Mouse (Mus musculus) cerebellum, postnatal 10 days (tissue): ENCODE measurements around the gene Dlgap1.
A peak's percentile ranks its signal among the peaks of the same experiment; 100 is the strongest.
"Not testable (repeated sequence)": the region's sequence is repeated elsewhere in the genome, so short reads cannot be mapped to it uniquely, and the experiment has no call there.

ENCODE experiments used
- DNase-seq, 2 experiments: peaks; one replicate each; pipeline ENCODE4 v3.0.0; 2021; ENCODE audit warnings: mixed read lengths in 2 of 2

Gene Dlgap1

GRCm38 (mm10) chr17:70817862-70818451 is 849.1 kb downstream of the Dlgap1 start:
- peak; percentile 34 to 46 for DNase-seq

GRCm38 (mm10) chr17:70823083-70823482 is 854.2 kb downstream of the Dlgap1 start:
- no peak for DNase-seq

DNA sequence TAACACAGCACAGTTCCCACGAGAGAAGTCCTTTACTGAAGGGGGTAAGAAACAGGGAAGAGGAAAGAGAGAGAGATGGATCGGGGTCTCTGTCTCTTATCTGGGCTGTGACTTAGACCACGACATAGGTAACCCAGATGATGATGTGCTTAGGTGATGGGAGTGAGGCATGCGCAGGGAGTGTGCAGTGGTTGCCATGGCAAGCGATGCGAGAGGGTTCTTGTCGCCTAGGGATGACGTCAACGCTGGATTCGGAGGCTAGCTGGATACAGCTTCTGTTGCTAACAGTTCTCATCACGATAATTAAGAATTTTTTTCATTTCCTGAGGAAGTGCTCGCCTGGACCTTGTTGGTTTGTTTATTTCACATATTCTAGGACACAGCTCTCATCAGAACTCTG is 857.4 kb downstream of the Dlgap1 start:
- no peak for DNase-seq

DNA sequence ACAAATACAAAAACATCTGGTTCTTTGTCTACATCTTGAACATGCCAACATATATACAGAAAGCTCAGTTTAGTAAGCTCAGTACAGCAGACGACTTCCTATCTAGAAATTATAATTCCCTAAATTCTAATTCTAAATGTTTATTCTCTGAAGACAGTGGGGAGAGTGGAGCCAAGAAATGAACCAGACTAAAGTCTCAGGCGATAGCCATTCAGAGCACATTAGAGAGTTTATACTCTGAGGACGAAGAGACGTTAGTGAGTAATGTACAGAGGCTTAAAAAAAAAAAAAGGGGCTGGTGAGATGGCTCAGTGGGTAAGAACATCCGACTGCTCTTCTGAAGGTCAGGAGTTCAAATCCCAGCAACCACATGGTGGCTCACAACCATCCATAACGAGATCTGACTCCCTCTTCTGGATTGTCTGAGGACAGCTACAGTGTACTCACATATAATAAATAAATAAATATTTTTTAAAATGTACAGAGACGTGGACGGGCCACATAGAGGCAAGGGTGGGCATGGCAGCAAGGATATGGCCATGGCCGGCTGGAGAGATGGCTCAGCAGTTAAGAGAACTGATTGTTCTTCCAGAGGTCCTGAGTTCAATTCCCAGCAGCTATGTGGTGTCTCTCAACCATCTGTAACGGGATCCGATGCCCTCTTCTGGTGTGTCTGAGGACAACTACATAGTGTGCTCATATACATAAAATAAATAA is 858.7 kb downstream of the Dlgap1 start:
- DNase-seq, result not testable (repeated sequence)

DNA sequence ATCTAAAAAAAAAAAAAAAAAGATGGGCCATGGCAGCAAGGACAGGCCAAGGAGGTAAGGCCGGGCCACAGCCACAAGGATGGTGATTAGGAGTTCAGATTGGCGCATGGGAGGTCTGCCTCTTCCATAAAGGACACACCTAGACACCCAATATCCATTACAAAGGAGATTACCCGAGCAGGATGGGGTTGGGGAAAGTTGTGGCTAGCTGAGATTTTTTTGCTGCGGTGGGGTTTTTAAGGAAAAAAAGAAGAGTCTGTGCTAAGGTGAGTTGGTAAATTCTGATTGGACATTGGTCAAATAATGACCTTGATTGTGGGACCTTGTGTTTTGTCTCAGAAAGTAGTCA is 859.3 kb downstream of the Dlgap1 start:
- DNase-seq, result no peak

DNA sequence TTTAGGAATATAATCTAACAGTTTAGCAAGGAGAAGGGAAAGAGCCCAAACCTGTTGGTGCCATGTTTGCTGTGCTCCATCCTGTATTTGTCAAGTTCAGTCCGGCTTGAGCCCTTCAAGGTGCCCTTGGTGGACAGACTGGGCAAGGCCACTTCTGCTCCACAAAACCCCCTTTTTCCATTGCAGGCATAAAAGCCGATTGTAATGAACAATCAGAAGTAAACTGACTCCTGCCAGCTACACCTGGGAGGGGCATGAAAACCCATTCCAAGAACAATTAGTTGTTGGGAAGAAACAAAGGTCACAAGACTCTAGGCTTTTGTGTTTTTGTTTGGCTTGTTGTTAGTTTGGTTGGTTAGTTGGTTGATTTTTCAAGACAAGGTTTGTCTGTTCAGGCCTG is 859.7 kb downstream of the Dlgap1 start:
- DNase-seq, result no peak

DNA sequence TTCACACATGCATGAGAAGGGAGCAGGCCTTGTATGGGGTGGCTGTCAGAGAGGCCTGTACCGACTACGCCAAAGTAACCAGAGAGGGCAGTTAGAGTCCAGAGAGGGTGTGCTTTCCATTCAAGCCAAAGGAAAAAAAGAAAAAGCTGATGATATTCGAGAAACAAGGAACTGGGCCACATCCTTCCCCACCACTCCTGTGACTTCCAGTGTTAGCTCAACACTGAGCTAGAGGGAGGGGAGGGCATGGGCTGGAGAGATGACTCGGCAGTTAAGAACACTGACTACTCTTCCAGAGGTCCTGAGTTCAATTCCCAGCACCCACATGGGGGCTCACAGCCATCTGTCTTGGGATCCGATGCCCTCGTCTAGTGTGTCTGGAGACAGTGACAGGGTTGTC is 860.3 kb downstream of the Dlgap1 start:
- no peak for DNase-seq

- DNase-seq, result no peak
These were observed 861.3 kb downstream of the Dlgap1 start for GRCm38 (mm10) chr17:70829943-70830715.

GRCm38 (mm10) chr17:70831591-70831990 is 862.7 kb downstream of the Dlgap1 start:
- no peak for DNase-seq

GRCm38 (mm10) chr17:70832544-70832943 is 863.7 kb downstream of the Dlgap1 start:
- DNase-seq, result peak; percentile 53 to 55

DNA sequence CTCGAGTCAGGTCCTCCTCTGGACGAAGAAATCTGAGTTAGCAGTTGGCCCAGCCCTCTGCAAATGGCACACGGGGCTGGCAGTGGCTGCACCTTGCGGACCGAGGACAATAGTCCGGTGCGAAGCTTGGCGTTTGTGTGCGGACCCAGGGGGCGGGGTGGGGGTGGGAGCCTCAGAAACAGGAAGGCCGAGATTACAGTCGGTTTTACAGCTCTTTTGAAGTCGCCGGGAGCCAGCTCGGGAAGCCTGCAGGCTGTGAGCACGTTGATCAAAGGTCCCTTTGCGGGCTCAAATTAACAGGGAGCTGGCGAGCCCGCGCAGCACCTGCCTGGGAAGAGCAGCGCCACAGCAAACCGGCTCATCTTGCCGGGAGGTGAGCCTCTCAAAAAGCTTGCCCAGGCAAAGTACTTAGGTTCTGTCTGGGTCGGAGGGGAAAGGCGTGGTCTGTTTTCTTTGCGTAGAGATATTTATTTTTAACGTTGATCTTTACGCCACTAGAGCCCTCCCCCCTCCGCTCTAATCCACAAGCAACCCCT is 865.6 kb downstream of the Dlgap1 start:
- DNase-seq, result peak; percentile 27 to 42

- DNase-seq, result no peak
These were observed 866.4 kb downstream of the Dlgap1 start for GRCm38 (mm10) chr17:70835071-70835790.

DNA sequence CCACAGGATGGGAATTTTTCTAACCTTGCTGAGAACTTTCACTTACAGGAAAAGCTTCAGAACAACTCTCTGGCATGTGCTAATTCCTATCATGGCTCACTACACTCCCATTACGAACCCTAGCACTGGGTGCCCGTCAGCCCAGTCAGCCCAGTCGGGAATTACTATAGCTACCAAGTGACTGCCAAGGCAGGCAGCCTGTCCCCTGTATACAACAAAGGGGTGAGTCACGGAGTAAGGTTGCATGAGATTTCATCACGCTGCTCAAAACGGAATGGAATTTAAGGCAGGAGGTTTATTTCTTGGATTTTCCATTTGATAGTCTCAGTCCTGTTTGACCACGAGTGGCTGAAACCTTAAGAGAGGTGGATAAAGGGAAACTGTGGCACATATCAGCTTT is 867.9 kb downstream of the Dlgap1 start:
- DNase-seq, result no peak

- not testable (repeated sequence) for DNase-seq
These were observed 868.6 kb downstream of the Dlgap1 start for GRCm38 (mm10) chr17:70837474-70837873.

DNA sequence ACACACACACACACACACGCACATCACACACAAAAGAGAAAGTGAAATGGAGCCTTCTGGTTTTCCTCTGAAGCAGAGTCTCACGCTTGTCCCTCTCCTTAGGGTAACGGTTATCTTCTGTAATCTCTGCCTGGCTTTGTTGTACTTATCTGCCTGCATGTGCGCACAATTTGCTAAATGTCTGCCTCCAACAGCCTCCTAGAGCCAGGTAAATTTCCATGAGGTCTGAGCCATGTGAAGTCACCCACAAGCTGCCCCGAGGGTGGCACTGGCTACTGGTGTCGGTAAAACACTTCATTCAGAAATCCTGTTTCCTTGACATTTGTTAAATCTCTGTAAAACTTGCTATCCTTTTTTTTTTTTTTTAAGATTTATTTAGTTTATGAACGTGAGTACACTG is 869.2 kb downstream of the Dlgap1 start:
- no peak for DNase-seq

- no peak for DNase-seq
These were observed 869.7 kb downstream of the Dlgap1 start for GRCm38 (mm10) chr17:70838533-70838932.

DNA sequence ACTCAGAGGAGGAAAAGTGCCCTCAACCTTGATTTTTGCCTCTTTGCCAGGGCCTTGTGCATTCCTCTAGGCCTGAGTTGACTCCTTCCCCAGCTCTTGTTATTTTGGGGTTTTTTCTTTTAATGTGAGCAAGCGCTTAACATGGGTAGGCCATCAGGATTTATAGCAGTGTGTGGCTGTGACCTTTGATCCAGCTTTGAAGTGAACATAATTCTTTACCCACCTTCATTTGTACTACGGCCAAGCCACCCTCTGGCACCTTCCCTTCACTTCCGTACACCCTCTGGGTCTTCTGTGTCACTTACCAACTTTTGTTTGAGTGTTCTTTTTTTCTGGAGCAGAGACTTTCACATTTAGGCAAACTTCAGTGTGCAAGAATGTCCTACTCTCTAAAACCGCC is 874.4 kb downstream of the Dlgap1 start:
- DNase-seq, result no peak

DNA sequence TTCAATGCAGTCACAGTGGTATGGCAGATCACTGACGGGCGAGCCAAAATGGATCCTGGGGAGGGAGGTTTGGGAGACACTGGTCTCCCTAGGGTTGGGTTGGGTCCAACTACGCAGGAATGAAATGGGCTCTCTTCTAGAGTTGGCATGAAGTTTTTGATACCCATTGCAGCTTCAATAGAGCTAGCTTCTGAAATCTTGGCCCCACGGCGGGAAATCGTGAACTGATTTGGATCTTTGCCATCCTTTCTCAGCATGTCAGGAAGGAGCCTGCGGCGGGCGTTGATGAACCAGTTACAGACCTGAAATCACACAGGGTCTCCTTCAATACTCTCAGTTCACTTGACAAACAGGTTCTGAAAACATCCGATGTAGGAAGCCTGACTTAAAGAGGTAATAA is 876.1 kb downstream of the Dlgap1 start:
- DNase-seq, result peak; percentile 77 to 78

DNA sequence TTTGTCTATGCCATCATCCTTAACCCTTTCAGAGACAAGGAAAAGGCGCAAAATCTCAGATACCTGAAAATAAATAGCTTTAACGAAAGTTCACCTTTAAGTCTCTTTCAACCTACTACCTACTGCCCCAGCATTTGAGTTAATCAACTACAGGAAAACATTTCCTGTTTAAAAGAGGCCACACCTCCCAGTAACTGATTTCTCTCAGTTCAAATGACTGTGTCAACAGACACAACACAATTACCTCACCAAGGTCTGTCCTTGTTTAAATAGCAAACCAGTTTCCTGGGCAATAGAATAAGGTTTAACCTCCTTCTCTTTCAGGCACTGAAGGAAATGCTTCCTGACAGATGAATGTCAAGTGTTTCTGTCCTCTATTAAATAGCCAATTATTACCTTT is 876.7 kb downstream of the Dlgap1 start:
- no peak for DNase-seq

DNA sequence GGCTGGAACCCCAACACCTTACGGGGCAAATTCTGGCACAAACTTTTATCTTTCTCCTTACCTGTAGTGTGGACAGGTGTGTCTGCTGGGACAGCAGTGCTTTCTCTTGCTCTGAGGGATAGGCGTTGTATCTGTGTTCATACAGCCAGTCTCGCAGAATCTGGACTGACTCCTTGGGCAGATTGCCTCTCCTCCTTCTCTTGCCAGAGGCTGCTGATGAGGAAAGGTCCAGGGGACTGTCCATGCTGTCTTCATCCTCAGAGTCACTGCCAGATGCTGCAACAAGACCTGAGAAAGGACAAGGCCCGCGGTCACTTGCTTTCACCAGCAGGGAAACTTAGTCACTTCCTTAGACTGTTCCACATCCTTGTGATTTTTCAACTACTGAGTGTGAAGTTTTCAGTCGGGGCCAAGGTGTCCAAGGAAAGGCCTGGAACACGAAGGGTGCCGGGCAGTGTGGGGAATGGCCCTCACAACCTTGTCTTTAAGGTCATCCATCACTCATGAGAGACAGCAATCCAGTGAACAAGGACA is 877.3 kb downstream of the Dlgap1 start:
- peak; percentile 47 to 66 for DNase-seq

- DNase-seq, result peak; percentile 66 to 72
These were observed 878.2 kb downstream of the Dlgap1 start for GRCm38 (mm10) chr17:70847086-70847485.

- DNase-seq, result no peak
These were observed 879.1 kb downstream of the Dlgap1 start for GRCm38 (mm10) chr17:70847751-70848510.
